Mouse (Mus musculus) left cerebral cortex, adult 8-10 months (tissue): ENCODE measurements around the gene 4932438H23Rik. TPM values are rescaled to one million over a fixed set of nuclear protein-coding genes. Genes with fewer than 3 reads are reported as not detected.
"Not testable (repeated sequence)": the region's sequence is repeated elsewhere in the genome, so short reads cannot be mapped to it uniquely, and the experiment has no call there.

Experiments used
- DNase-seq, 2 experiments: peaks; one replicate each; pipeline ENCODE4 v3.0.0; 2022; ENCODE audit warnings: low spot score in 2 of 2
- total RNA-seq, 4 experiments: library from RNA; stranded (reverse); gene quantifications; 2 replicates each; pipeline ENCODE4 v1.2.4; 2022

Gene 4932438H23Rik
- total RNA-seq, 4 experiments from 2014 or later, result 0.94 to 1.7 (median 1.2) TPM

DNA sequence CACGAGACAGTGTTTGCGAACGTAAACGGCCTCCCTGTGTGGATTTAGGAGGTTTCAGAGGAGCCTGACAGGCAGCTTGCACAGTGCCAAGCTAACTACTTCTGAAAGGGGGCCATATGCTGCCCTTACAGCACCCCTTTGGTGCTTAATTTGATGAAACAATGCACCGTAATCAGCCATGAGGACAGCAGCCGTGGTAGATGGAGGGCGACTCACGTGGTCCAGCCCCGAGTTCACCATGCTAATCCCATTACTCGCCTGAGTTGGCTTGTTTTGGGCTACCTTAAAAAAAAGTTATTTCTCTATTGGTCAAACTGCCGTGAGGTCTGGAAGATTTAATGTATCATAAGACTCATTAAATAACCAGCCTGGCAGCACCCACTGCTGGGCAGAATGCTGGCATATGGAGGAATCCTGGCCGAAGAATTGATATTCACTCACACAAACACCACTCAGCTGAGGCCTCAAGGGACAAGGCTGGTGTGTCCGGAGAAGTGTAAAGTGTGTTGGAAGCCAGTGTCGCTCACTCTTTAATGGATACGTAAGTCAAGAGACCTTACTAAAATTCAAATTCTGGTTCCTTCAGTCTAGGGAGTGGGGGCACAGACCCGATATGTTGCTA is 4.6 kb upstream of the 4932438H23Rik start:
- DNase-seq, result no peak

DNA sequence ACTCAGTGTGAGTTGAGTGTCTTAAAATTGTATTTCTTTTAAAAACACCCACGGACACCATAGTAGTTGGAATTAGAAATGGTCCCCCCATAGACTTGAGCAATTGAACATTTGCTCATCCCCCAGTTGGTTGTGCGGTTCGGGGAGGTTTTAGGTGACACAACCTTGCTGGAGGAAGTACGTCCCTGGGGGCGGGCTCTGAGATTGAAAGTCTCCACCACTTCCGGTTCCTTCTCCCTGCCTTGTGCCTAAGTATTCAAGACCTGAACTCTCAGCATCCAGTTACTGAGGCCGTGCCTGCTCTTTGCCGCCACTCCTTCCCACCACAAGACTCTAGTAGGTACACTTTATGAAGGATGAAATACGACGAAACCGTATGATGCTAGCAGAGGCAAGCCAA is 2.9 kb upstream of the 4932438H23Rik start:
- DNase-seq, result no peak

DNA sequence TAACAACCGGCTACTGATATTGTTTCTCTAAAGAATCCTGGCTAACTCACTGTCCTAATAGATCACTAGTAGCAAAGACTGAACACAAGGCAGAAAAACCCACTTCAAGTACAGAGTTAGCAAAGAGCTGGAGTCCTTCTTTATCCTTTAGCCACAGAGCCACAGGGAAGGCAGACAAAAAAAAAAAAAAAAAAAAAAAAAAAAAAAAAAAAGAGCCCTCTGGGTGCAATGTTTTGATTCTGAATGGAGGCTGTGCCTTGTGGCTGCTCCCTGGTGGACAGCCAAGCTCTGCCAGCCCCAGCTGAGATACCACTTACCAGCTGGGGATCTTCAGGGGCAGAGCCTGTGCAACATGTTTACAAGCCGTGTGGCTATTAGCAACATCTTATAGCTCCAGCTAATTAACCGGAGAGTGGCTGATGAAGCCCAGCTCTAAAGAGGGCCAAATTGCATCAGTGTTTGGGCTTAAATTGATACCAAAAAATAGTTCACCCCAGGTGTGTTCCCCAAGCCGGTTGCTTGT is 2.1 kb upstream of the 4932438H23Rik start:
- no peak for DNase-seq

DNA sequence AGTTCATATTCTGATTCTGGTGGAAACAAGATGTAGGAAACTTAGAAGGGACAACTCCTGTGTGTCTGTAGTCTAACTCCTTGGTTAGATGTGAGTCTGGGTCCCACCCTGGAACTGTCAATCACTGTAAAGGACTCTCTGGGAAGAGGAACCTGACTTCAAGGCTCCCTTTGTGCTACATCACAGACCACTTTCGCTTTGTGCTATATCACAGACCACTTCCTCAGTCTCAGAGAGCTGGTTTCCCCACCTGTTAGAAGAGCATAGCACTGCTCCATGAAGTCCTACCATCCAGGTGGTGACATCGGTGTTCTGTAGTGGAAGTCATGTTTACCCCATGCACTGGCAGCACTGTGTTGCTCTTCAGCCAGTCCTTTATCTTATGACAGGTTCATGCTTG is 1.1 kb upstream of the 4932438H23Rik start:
- no peak for DNase-seq

DNA sequence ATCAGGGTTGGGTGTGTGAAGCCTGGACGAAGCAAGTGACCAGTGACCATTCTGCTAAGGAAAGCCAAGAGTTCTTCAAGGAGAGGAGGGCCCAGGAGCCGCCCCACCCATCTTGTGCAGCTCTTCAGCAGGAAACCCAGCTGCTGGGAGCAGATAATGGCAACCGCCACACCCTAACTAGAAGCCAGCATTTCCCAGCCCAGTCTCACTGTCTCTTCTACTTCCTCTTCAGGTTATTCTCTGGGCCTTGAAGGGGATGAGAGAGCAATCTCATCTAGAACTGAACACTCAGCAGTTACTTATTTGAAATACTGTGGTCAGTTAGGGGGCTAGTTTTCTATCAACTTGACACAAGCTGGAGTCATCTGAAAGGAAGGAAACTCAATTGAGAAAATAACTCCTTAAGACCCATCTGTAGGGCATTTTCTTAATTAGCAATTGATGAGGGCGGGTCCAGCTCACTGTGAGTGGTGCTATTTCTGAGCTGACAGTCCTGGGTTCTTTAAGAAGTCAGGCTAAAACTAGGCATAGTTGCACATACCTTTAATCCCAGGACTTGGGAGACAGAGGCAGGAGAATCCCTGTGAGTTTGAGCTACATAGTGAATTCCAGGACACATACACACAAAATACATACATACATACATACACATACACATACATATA is 8.1 kb downstream of the 4932438H23Rik start:
- no peak for DNase-seq

DNA sequence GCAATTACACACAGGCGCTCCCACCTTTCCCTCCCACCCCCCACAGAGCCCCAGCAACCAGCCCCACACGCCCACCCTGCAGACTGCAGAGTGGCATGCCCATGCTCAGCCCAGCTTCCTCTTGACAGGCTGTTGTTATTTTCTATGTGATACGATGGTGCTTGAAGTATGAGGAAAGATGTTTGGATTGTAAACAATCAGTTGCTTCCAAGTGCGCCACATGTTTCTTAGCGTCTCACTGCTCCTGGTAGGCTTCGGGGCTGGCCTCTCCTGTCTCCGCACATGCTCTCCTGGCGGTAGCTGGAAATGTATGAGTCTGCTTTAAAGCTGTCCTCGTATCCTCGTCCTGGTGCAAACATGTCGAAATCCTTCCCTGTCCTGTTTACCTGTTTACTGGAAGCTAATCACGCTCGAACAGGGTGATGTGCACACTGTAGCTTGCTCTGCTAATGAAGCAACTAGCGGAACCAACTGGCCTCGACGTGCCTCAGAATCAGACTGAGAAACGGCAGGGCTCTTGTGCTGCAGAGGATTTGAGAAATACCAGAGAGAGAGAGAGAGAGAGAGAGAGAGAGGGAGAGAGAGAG is 9.6 kb downstream of the 4932438H23Rik start:
- DNase-seq, result no peak

DNA sequence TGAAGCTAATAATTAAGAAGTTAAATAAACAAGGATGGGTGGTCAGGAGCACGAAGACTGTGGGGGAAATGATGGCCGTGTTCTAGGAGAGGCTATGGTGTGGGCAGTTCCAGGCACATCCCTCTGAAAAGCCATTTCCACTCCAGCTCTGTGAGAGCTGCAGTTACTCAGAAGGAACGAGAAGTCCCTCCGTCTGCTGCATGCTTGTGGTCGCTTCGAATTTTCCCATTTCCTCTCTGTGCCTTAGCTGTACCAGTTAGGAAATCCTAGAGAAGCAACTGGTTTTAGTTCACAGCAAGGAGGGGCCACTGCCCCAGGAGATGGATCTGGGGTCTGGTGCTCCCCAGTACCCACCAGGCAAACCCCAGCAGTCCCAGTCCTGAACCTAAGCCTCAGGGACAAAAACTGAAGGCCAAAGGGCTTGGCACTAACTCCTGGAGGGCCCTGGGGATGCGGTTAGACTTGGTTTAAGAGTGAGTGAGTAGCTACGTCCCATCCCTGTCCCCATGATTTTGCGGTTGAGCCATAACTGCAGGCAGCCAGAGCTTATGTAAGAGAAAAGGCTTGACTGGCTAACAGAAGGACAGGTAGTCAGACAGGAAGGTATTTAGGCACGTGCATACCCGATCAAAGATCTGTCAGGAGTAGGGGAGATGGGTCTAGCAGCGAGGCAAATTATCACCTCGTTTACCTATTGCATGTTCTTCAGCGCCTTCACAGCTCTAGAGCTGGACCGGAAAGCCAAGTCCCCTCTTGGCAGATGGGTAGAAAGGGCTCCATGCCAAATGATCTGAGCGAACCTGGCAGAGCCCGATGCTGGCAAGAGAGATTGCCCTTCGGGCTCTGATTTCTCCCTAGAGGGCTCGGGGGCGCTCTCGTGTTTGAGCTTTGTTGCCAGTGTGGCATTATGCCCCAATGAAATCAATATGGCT is 10.3 kb downstream of the 4932438H23Rik start:
- DNase-seq, result no peak

DNA sequence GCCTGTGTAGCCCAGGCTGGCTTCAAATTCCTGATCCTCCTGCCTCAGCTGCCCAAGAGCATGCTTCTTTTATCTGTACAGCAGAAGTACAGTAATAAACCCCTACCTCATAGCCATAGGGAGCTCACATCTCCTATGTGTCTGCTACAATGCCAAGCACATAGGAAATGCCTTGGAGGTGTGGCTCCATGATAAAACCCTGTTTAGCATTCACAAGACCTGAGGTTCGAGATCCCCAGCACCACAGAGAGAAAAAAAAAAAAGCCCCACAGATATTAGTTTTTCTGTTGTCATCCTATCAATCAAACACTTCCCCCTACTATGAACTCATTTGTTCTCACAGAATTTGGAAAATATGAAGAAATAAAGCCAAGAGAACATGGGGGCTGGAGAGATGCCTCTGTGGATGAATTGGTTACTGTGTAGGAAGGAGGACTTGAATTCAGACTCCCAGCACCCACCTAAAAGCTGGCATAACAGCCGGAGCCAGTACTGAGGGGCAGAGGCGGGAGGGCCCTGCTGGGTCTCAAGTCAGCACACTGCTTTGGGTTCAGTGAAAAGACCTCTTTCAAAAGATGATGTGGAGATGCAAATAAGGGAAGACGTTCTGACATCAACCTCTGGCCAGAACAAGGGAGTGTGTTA is 11.8 kb downstream of the 4932438H23Rik start:
- no peak for DNase-seq

DNA sequence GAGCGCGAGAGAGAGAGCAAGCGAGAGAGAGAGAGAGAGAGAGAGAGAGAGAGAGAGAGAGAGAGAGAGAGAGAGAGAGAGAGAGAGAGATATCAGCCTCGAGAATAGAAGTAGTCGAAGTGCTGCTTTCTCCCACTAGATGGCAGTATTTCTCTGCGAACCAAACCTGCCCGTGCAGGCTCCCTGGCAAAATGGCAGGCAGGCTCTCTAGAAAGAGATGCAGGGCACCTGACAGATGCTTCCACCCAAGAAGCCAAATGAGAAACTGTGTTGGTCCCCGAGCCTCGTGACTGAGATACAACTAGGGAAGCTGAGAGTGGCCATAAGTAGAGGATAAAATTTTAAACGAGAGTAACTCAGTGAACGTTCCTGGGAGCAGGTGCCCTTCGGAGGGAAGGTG is 13.4 kb downstream of the 4932438H23Rik start:
- DNase-seq, result peak; percentile 32 to 39

DNA sequence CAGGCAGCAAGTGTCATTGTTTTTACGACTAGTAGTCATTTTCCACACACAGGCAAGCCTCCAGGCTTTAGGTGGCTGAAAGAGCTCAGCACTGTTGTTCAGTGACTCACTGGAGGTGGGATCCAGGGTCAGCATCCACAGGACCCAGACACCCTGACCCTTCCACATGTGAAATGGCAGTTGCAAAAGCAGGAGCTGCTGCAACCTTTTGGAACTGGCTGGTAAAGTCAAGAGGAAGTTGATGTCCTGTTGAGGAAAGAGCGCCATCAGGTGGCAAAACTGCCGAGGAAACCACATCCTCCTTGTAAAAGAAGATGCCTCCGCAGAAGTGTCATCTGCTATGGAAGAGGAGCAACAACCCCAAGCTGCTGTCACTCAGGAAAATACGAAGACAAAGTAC is 18.7 kb downstream of the 4932438H23Rik start:
- no peak for DNase-seq

DNA sequence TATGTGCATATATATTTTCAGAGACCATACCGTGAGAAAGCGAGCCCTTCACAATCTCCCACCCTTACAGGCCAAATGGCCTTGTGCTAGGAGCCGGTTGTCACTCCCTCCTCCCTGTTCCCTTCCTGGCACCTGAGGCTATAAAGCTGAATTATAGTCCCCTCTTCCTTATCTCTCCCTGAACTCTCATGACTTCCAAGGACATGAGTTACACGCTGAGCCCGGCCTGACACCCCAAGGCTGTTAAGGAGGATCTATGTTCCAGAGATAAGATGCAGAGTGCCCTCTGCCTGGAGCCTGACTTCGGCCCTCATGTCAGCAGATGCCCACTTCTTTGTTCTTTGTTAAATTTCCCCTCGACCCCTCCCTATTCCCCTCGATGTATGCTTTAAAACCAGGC is 19.5 kb downstream of the 4932438H23Rik start:
- DNase-seq, result not testable (repeated sequence)

DNA sequence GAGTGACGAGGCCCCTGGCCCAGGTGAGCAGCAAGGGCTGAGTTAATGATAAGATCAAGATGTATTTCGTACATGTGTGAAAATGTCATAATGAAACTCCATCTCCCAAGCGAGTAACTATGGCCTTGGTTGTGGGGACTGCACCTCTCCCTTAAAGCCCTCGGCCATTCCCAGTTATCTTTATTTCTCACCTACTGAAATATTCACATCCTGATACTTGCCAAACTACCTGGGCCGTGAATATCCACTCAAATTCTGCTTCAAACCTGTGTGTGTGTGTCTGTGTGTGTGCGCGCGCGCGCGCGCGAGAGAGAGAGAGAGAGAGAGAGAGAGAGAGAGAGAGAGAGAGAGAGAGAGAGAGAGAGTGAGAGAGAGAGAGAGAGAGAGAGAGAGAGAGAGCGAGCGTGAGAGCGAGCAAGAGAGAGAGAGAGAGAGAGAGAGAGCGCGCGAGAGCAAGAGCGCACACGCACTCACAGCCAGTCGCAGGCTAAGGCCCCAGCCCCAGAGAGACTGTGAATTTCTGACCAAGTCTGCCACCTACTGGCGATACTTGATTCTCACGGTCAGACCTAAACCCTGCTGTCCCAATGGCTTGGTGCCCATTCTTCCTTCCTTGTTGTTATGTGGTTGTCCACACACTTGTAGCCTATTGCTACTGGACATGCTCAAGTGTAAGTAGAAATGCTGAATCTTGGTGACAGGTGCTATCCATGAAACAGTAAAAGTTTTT is 21.6 kb downstream of the 4932438H23Rik start:
- DNase-seq, result peak; percentile 54 to 81

DNA sequence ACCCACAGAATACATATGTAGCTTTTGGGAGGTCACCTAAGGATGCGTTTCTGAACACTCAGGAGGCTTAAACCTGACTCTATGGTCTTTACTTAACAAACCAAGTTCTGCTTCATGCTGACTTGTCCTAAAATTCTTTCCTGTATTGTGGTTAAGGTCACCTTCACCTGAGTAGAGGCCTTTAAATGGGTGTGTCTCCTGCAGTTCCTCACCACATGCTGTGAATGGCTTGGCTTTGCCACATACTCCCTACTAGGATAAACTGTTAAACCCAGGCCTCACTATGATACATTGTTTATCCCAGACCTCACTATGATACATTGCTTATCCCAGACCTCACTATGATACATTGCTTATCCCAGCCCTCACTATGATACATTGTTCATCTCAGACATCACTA is 22.7 kb downstream of the 4932438H23Rik start:
- no peak for DNase-seq

DNA sequence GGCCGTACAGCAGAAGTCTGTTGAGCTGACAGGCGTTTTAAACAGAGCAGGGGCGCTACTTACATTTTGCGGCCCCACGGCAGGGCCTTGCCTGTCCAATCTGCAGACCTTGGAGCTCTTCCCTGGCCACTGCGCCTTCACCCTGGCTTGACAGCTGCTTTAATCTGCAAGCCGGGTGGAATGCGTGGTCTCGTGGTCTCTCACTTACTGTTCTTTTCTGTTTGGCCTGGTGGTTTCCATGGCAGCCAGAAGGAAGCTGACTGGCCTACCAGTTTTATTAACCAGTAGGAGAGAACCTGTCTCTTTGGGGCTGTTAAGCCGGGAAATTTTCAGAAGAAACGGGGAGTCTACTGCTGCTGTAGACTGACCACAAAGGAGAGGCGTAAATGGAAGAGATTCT is 26.0 kb downstream of the 4932438H23Rik start:
- DNase-seq, result no peak

DNA sequence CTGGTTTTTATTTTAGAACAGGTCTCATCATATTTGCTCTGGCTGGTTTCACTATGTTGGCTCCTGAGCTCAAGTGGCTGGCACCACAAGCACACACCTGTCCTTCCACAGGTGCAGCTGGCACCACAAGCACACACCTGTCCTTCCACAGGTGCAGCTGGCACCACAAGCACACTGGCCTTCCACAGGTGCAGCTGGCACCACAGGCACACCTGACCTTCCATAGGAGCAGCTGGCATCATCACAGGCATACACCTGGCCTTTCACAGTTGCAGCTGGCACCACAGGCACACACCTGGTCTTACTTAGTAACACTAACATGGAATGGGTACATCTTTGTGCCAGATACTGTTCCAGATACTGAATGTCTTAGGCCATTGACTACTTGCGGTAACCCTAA is 27.8 kb downstream of the 4932438H23Rik start:
- no peak for DNase-seq

DNA sequence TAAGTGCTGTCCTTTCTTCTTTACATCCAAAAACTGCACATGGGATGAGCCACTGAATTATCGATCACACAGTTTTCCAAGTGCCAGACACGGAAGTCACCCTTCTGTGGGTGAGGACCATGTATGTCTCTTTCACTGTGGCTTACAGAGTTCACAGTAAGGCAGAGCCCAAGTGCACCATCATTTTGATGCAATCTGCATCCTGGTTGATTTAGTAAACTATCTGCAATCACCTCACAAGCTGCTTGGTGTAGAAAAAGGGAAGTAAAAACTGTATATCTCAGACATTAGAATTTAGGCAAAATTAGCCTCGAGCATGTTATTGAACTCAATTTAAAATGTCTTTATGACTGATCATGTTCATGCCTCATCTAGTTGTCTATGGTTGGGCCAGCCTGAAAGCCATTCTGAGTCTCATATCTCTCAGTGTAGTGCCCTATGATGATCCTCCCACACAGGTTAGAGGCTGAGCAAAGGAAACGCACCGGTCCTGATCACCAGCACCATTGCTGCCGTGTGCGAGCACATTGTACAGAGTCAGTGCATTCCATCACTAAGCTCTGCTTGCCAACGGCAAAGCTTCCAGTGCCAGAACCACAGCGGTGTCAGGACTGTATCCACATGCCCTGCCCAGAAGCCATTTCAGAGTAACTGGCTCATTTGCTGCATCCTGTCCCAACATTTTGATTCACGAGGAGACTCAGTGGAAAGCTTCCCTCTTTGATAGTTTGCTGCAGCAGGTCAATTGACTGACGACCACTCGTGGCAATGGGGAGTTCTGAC is 30.1 kb downstream of the 4932438H23Rik start:
- DNase-seq, result no peak

DNA sequence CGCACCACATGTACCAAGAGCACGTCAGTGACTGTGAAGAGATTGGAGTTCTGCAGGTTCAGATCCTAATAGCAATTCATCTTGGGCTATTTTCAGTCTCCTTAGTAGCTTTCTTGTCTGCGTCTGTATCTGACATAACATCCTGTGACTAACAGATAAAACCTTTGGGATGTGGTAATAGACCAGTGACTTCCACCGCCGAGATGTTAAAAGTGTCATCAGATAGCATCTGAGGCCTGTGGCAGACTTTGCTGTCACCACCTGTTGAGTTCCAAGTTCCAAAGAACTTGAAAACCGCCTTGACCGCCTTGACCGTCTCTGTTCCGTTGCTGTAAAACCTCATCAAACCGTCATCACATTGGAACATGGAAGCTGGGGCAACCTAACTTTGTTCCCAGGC is 31.1 kb downstream of the 4932438H23Rik start:
- DNase-seq, result no peak

DNA sequence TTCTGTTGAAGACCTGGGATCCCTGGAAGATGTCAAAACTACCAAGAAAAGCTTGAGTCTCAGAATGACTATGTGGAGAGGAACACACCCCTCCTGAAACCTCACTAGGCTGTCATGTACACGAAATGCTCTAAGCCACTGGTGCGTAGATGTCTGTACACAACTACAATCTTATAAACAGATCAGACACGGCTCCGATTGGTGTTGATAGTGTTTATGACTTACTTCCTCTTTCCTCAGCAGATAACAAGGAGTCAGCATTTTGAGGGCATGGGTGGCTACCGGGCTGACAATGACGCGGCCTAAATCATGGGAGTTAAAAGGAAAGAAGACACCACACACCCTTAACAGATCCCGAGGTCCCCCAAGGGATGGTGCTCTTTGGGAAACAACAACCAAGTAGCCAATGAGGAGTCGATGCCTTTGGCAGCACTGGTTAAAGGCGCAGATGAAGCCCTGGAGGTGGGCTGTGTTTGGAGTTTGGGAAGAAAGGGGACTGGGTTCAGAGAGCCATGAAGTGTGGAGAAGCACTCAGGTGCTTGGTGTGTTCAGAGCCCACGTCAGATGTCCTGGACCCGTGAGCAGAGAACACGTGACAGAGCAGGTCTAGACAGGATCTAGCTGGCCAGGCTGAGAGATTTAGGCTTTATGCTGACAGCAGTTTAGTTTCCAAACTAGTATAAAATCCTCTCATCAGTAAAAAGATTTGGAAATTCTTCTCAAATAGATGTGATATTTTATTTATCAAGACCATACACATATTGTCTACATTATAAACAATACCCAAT is 33.2 kb downstream of the 4932438H23Rik start:
- no peak for DNase-seq

DNA sequence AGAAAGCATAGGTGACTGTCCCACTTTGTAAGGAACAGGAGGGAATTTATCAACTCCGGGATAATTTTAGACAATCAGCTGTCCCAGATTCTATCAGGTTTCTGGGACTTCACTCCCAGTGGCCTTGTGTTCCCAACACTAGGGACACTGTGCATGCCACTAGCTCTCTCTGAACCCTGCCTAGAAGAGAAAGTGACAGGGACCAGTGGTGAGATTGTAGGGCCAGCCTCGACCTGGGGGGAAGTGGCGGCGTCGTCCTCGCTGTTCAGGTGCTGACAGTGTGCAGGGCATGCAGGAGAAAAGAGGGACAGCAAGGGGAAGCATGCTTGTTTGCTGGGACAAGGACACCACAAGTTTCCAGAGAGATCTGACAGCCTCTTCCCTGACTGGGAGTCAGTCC is 37.2 kb downstream of the 4932438H23Rik start:
- DNase-seq, result no peak
